Mouse (Mus musculus) T-cell, adult 2 months (primary cell): ENCODE results near the gene Ubox5.
"Not testable (repeated sequence)": the region's sequence is repeated elsewhere in the genome, so short reads cannot be mapped to it uniquely, and the experiment has no call there.

Experiments
- DNase-seq: peaks from one replicate; pipeline ENCODE4 v3.0.0; 2022; ENCODE audit warnings: low spot score

Gene Ubox5

DNA sequence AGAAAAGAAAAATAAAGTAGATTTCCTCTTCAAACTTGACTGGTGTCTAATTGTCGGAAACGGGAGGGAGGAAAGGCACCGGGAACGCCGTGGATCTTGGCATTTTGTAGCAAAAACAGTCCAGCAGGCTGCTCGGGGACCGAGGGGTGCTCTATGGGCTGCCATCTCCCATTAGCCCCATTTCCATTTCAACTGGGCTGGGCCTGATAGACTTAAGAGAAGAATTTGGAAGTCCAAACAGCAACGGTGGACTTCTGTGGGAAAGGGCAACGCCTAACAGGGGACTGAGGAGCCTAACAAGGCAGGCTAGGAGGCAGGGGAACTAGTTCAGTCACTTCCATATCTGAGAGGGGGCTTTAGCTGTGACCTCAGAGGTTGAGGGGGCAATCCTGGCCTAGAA is 52.8 kb downstream of the Ubox5 start:
- no peak for DNase-seq

DNA sequence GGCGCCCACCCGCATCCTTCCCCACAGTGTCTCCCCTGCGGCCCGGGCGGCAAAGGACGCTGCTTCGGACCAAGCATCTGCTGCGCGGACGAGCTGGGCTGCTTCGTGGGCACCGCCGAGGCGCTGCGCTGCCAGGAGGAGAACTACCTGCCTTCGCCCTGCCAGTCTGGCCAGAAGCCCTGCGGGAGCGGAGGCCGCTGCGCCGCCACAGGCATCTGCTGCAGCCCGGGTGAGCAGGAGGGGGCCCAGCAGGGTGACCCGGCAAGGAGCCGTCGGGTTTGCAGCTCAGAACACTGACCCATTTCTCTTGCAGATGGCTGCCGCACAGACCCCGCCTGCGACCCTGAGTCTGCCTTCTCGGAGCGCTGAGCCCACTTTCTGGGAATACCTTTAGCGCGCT is 53.3 kb downstream of the Ubox5 start:
- DNase-seq: not testable (repeated sequence)

DNA sequence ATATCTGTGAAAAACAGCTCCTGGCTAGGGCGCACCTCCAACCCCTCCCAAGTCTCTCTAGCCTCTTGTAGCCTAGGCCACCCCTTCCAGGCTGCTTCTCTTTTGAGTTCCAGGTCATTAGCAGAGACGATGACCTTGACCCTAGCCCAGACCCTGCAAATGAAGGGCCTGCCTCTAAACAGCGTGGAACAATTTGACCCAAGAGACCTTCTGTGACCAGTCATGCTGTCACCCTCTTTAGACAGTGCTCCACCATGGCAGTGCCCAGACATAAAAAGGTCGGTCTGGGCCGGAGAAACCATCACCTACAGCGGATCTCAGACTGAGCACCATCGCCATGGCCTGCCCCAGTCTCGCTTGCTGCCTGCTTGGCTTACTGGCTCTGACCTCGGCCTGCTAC is 54.0 kb downstream of the Ubox5 start, which contains the start of gene Oxt:
Gene Oxt, plus strand, starts transcription at position 301 of the 400 bp plus-strand sequence.
- DNase-seq: no peak

DNA sequence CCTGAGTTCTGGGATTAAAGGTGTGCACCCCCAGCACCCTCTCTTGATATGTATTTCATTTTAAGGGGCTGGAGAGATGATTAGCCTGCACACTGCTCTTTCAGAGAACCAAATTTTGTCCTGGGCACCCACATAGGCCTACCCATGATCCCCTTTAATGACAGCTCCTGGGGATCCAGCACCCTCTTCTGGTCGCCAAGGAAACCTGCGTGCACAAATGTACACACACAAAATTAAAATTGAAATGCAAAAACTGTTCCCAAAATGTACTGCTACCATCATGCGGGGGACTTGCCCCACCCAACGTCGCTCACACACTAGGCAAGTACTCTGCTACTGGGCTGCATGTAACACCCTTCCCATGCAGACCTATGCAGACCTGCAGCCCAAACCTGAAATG is 54.9 kb downstream of the Ubox5 start:
- no peak for DNase-seq

DNA sequence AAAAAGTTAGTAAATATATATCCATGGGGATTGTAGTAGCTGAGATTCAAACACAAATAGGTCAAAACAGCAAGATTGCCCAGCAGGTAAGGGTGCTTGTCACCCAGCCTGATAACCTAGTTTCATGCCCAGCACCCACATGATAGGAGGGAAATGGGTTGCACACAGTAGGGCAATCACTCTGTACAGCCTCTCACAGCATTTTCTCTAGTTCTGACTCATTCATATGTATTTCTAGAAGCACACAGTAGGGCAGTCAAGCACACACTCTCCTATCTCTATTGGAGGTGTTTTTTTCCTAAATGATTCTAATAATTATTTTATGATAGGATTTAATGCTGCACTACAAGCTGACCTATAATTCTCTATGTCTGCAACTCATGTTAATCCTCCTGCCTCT is 59.9 kb downstream of the Ubox5 start:
- DNase-seq: no peak

DNA sequence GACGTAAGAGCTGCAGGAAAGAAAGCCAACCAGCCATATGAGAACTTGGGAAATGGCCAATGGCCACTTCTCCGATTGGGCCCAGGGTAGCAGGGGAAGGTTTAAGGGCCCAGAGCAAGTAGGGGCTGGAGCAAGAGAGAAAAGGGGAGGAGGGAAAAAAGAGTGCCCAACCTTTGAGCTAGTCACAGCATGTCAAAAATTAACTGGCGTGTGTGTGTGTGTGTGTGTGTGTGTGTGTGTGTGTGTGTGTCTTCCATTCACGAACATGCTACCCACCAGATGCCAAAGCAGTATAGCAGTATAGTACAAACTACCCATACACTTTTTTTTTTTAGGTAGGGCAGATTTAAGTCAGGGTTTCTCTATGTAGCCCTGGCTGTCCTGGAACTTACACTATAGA is 60.9 kb downstream of the Ubox5 start:
- no peak for DNase-seq

DNA sequence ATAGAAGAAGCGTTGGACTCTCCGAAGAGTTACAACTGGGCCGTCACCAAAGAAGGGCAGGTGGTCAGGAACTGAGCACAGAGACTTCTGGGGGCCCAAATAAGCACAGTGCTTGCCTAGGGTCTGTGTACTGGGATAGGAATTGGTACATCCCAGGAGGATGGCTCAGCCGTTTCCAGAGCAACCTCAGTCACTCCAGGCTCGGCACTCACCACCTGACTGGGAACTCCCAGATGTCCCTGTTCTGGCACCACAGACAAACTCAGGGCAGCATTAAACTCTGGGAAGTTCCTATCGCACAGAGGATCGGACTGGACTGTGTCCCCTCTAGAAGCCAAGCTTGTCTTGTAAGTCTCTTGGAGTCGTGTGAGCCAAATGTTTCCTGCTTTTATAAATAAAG is 64.9 kb downstream of the Ubox5 start:
- no peak for DNase-seq

DNA sequence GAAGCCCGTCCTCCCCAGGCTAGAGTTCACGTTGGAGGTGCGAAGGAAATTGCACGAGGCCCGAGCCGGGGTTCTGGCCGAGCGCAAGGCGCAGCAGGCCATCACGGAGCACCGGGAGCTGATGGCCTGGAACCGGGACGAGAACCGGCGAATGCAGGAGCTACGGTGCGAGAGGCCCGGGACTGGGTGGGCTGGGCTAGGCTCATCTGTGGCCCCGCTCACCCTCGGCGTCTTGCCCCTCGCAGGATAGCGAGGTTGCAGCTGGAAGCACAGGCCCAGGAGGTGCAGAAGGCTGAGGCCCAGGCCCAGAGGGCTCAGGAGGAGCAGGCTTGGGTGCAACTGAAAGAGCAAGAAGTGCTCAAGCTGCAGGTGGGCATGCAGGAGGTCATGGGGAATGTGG is 65.8 kb downstream of the Ubox5 start:
- DNase-seq: no peak

DNA sequence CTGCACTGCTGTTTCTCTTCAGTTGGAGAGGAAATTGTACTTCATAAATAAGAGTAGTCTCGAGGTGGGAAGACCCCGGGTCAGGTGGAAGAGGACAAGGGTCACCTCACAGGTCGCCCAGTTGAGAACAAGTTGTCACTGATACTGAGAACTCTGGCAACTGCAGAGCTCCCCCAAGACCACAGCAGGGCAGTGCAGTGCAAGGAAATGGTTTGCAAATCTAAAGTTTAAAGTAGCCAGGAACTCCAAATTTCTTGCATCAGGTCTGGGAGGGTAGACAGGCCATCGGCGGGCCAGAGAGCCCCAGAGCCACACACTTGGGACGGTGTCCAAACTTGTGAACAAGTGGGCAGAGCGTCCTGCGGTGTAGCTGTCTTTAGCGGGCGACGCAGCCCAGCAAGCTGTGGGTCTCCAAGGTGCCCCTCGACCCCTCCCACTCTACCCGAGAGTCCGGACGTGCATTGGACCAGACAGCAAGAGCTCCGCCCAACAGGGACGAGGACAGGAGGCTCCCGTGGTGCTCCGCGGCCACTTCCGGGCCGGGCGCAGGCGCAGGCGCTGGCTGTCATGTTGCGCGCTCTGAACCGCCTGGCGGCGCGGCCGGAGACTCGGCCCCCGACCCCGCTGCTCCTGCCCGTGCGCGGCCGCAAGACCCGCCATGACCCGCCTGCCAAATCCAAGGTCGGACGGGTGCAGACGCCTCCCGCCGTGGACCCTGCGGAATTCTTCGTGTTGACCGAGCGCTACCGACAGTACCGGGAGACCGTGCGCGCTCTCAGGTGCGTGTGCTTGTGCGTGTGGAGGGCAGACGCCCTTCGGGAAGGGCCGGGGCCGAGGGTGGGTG is 66.4 kb downstream of the Ubox5 start, which contains the start of gene Mrps26:
Gene Mrps26, plus strand, starts transcription at position 531 of the 844 bp plus-strand sequence.
- peak; percentile 93 for DNase-seq

DNA sequence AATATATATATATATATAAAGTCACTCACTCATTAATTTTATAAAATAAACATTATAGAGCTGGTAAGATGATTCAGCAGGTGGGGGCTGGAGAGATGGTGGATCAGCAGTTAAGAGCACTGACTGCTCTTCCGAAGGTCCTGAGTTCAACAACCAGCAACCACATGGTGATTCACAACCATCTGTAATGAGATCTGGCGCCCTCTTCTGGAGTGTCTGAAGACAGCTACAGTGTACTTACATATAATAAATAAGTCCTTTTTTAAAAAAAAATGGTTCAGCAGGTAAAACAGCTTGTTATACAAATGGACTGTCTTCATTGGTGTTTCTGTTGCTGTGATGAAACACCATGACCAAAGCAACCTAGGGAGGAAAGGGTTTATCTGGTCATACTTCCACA is 71.8 kb downstream of the Ubox5 start:
- no peak for DNase-seq

DNA sequence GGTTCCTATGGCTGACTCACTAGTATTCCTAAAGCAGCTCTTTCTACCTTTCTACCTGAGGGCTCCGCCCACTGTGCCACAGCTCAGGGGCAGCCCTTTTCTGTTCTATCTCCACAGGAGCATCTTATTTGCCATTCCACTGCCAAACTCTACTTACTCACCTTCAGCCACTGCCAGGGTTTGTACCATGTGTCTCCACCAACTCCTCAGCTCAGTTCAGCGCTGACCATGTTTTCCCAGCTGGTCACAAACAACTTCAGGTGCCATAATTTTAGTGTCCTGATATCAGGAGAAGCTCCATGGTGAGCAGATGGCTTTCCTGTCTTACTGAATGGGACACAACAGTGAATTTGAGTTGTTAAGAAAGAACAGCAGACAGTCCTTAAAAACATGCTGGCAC is 72.4 kb downstream of the Ubox5 start:
- DNase-seq: no peak

DNA sequence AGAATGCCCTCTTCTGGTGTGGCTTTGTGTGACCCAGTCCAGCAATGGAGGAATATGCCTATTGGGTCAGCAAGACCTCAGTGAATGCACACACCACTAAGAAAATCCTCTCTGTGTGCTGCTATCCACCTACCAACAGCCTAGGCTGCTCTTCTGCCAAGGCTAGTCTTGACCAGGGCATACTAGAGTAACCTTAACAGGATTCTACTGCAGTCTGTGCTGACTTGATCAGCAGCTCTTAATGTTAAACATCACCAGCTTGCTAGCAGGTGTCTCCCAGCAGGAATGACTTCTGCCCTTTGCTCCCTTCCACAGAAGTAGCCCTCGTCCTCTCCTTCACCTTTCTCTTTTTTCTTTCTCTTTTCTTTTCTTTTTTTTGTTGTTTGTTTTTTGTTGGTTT is 73.5 kb downstream of the Ubox5 start:
- no peak for DNase-seq

DNA sequence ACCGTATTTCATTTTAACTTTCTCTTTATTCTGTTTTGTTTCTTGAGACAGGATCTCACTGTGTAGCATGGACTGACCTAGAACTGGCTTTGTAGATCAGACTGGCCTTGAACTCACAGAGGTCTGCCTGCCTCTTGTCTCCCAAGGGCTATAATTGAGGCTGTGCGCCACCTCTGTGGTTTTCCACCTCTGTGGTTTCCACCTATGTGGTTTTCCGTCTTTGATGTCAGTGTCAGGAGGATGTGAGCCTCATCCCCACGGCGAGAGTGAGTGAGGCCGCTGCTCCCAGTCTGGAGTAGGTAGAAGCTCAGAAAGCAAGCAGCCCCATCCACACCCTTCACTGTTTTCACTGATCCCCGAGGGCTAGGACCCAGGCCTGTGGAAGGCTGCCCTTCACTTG is 75.0 kb downstream of the Ubox5 start:
- peak; percentile 13 for DNase-seq

DNA sequence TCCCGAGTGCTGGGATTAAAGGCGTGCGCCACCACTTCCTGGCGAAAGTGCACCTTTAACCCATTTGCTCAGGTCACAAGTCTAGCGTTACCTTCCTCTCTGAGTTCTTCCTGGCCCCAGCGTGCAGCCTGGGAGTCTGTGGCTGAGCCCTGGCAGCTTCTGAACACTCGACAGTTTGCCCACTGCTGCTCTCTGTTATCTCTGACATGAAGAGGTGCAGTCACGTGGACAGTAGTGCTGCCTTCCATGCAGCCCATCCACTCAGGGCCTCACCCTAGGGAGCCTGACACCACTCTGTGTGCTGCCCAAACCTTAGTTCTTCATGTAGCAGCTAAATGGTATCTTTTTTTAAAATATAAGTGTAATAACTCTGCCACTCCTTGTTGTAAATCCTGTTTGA is 82.9 kb downstream of the Ubox5 start:
- no peak for DNase-seq

DNA sequence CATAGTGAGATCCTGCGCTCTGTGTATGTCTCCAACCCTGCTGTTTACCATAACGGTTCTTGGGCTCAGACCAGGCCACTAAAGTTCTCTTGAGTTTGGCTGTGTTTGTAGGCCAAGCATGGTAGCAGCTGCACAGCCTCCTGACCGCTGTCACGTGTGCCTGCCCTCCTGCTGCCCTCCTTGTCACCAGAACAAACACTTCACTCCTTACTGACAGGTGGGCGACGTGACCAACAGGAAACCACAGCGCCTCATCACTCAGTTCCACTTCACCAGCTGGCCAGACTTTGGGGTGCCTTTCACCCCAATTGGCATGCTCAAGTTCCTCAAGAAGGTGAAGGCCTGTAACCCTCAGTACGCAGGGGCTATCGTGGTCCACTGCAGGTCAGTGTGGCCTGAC is 89.6 kb downstream of the Ubox5 start:
- DNase-seq: peak; percentile 6
